8 mouse cellular contexts compared by ENCODE assay signal in genomic region chr6:21894451-21894850, GRCm38 (mm10). TPM values are rescaled to one million over a fixed set of nuclear protein-coding genes. Genes with fewer than 3 reads are reported as not detected.
DNase-seq lines count a peak whose midpoint lies in the region; ATAC-seq and TF ChIP-seq lines count a peak whose summit lies in the region.
"Had no signal": no experiment of that assay in that cellular context is flagged by ENCODE, and none has a peak within 500 bp of the region (broad histone marks: within the 10 kb centered on the region; RNA-seq: fewer than 3 reads in every experiment).

No protein-coding gene starts in this region.

- no peaks in the 10 kb centered on the region for H3K79me2 ChIP-seq in C2C12 (ENCODE audit: control insufficient read depth, insufficient read depth)

- POLR2A ChIA-PET in Patski (lab: Charles Lee), result no interaction called here

- CTCF ChIA-PET in Patski (lab: Charles Lee), result no interaction called here

- no peaks in the 10 kb centered on the region for H3K79me3 ChIP-seq in C2C12 (ENCODE audit: low read depth)

- H3K27me3 ChIP-seq in C2C12 (ENCODE audit: control insufficient read depth, insufficient read depth, insufficient read length) (no peaks in the 10 kb centered on the region), Patski (no peaks in the 10 kb centered on the region)

- no peak overlapping the region for H3K4me3 ChIP-seq in C2C12 (ENCODE audit: insufficient read depth, poor library complexity, severe bottlenecking)

- peak; percentile 12 for DNase-seq in Patski (ENCODE audit: low read depth, low spot score)
- peak; percentile 7 for DNase-seq in embryo, embryonic 9.5 days (ENCODE audit: extremely low spot score)
- peak; percentile 17 to 20 for DNase-seq in heart, postnatal 36 days
- DNase-seq in layer of hippocampus, adult 8-10 months (ENCODE audit: low spot score in 2 of 2), result peak; percentile 26 to 52
- DNase-seq in lung, postnatal 4 days, result peak; percentile 67
- DNase-seq in thymus, postnatal 4 days, result no peak

- no peaks in the 10 kb centered on the region for H3K36me3 ChIP-seq in C2C12 (ENCODE audit: control insufficient read depth, insufficient read depth)

- no peak for TF ChIP-seq CTCF in C2C12 (IDR thresholded peaks at IDR 0.05; ENCODE audit: control insufficient read depth, insufficient read depth, insufficient read length)
- no peak for TF ChIP-seq CTCF in Patski (IDR thresholded peaks at IDR 0.05)

- in situ Hi-C loops in Patski (cut with MboI; ENCODE audit: low pct_unique_long_range_greater_than_20kb), result no loop called here

- H3ac ChIP-seq in C2C12 (ENCODE audit: control insufficient read depth, insufficient read length, low read depth), result no peak overlapping the region

- ATAC-seq in Patski, result peak; percentile 71

- intact Hi-C loops in heart, postnatal 36 days (cut with DNase I), result loop anchor here (5.0 kb wide), 1 partner anchor 48 kb away; no protein-coding TSS in a partner anchor

TF ChIP-seq in C2C12, 6 proteins besides CTCF, POLR2A, EP300 and RAD21:
- no peak for TF ChIP-seq MYOG (IDR thresholded peaks at IDR 0.05; ENCODE audit: control insufficient read depth, extremely low read depth, insufficient read length)
- TF ChIP-seq CEBPB (IDR thresholded peaks at IDR 0.05; ENCODE audit: low read depth), result no peak
- peak; percentile 97 for TF ChIP-seq MYOD1 (IDR thresholded peaks at IDR 0.05; ENCODE audit: control insufficient read depth, insufficient read length, low read depth)
- no peak for TF ChIP-seq USF1 (IDR thresholded peaks at IDR 0.05; ENCODE audit: low read depth)
- no peak for TF ChIP-seq FOSL1 (IDR thresholded peaks at IDR 0.05; ENCODE audit: insufficient read depth, low read length, poor library complexity, severe bottlenecking)

RNA-seq across cellular contexts. Expression of gene Tspan12, which starts 42.1 kb away (rescaled TPM):
- polyA plus RNA-seq in C2C12 (2012; fragmentation: generic; extraction: Trizol) (8.2 TPM), Patski (2021) (25.1 TPM)
- 10 to 100 TPM; 77.4 to 79.7 TPM for total RNA-seq in heart, postnatal 36 days (2021)
- 10 to 100 TPM; 26.8 to 35.8 (median 28.3) TPM for total RNA-seq in layer of hippocampus, adult 8-10 months (2022)
- polyA plus RNA-seq: macrophage had no signal

RNA-seq across cellular contexts. Expression of gene Ing3, which starts 54.9 kb away (rescaled TPM):
- polyA plus RNA-seq in C2C12 (2012; fragmentation: generic; extraction: Trizol) (9.5 TPM), Patski (2021) (19.9 TPM)
- 10 to 100 TPM; 14.1 to 14.4 TPM for total RNA-seq in heart, postnatal 36 days (2021)
- 10 to 100 TPM; 21.2 to 27.5 (median 26.0) TPM for total RNA-seq in layer of hippocampus, adult 8-10 months (2022)
